Mouse (Mus musculus): ENCODE measurements around the gene Psme2. TPM values are rescaled to one million over a fixed set of nuclear protein-coding genes. Genes with fewer than 3 reads are reported as not detected.

The Psme2 gene
- polyA plus RNA-seq, 1 experiment from 2014 or later = 188 TPM

Other genes with a start within 250 kb of the Psme2 start
- gene Dhrs4, start 112.4 kb downstream of the Psme2 start, polyA plus RNA-seq (2014; fragmentation: Nextera tagmentation; extraction: Ambion mirVana) = 33.2 and 36.5 TPM in 2 replicates
- 9.4 and 9.5 TPM in 2 replicates for gene Carmil3, start 100.5 kb downstream of the Psme2 start, polyA plus RNA-seq (2014; fragmentation: Nextera tagmentation; extraction: Ambion mirVana)
- gene Cpne6, start 80.7 kb downstream of the Psme2 start, polyA plus RNA-seq (2014; fragmentation: Nextera tagmentation; extraction: Ambion mirVana) = 0.99 and 1.7 TPM in 2 replicates
- not detected in 2 replicates for gene Nrl, start 66.1 kb downstream of the Psme2 start, polyA plus RNA-seq (2014; fragmentation: Nextera tagmentation; extraction: Ambion mirVana)
- gene Pck2, start 50.8 kb downstream of the Psme2 start, polyA plus RNA-seq (2014; fragmentation: Nextera tagmentation; extraction: Ambion mirVana) = 14.5 and 14.7 TPM in 2 replicates
- gene Dcaf11, start 31.1 kb downstream of the Psme2 start, polyA plus RNA-seq (2014; fragmentation: Nextera tagmentation; extraction: Ambion mirVana) = 84.4 and 85.1 TPM in 2 replicates
- gene A730061H03Rik, start 30.7 kb downstream of the Psme2 start, polyA plus RNA-seq (2014; fragmentation: Nextera tagmentation; extraction: Ambion mirVana) = 0.80 TPM in 1 of 2 replicates, not detected in the other
- gene Fitm1, start 15.5 kb downstream of the Psme2 start, polyA plus RNA-seq (2014; fragmentation: Nextera tagmentation; extraction: Ambion mirVana) = 4.7 and 6.8 TPM in 2 replicates
- gene Psme1, start 13.0 kb downstream of the Psme2 start, polyA plus RNA-seq (2014; fragmentation: Nextera tagmentation; extraction: Ambion mirVana) = 112 and 123 TPM in 2 replicates
- 6.0 and 7.6 TPM in 2 replicates for gene Emc9, start 5.8 kb downstream of the Psme2 start, polyA plus RNA-seq (2014; fragmentation: Nextera tagmentation; extraction: Ambion mirVana)
- 10.2 and 13.0 TPM in 2 replicates for gene Rnf31, start 595 bp upstream of the Psme2 start, polyA plus RNA-seq (2014; fragmentation: Nextera tagmentation; extraction: Ambion mirVana)
- 5.7 and 5.9 TPM in 2 replicates for gene Irf9, start 12.5 kb upstream of the Psme2 start, polyA plus RNA-seq (2014; fragmentation: Nextera tagmentation; extraction: Ambion mirVana)
- 12.0 and 12.4 TPM in 2 replicates for gene Rec8, start 26.9 kb upstream of the Psme2 start, polyA plus RNA-seq (2014; fragmentation: Nextera tagmentation; extraction: Ambion mirVana)
- gene Ipo4, start 44.8 kb upstream of the Psme2 start, polyA plus RNA-seq (2014; fragmentation: Nextera tagmentation; extraction: Ambion mirVana) = 99.2 and 104 TPM in 2 replicates
- 1.0 and 1.6 TPM in 2 replicates for gene Gm49378, start 46.8 kb upstream of the Psme2 start, polyA plus RNA-seq (2014; fragmentation: Nextera tagmentation; extraction: Ambion mirVana)
- 64.2 and 65.8 TPM in 2 replicates for gene Tm9sf1, start 52.7 kb upstream of the Psme2 start, polyA plus RNA-seq (2014; fragmentation: Nextera tagmentation; extraction: Ambion mirVana)
- gene Tssk4, start 59.1 kb upstream of the Psme2 start, polyA plus RNA-seq (2014; fragmentation: Nextera tagmentation; extraction: Ambion mirVana) = 0.89 and 0.93 TPM in 2 replicates
- 65.5 and 65.7 TPM in 2 replicates for gene Mdp1, start 69.4 kb upstream of the Psme2 start, polyA plus RNA-seq (2014; fragmentation: Nextera tagmentation; extraction: Ambion mirVana)
- gene Gmpr2, start 80.8 kb upstream of the Psme2 start, polyA plus RNA-seq (2014; fragmentation: Nextera tagmentation; extraction: Ambion mirVana) = 53.1 and 66.7 TPM in 2 replicates
- gene Nedd8, start 81.0 kb upstream of the Psme2 start, polyA plus RNA-seq (2014; fragmentation: Nextera tagmentation; extraction: Ambion mirVana) = 573 and 583 TPM in 2 replicates
- 50.7 and 61.2 TPM in 2 replicates for gene Tinf2, start 90.7 kb upstream of the Psme2 start, polyA plus RNA-seq (2014; fragmentation: Nextera tagmentation; extraction: Ambion mirVana)
- 0.37 and 0.57 TPM in 2 replicates for gene Tgm1, start 122.8 kb upstream of the Psme2 start, polyA plus RNA-seq (2014; fragmentation: Nextera tagmentation; extraction: Ambion mirVana)
- 26.5 and 29.3 TPM in 2 replicates for gene Rabggta, start 131.2 kb upstream of the Psme2 start, polyA plus RNA-seq (2014; fragmentation: Nextera tagmentation; extraction: Ambion mirVana)
- 68.6 and 76.8 TPM in 2 replicates for gene Dhrs1, start 154.6 kb upstream of the Psme2 start, polyA plus RNA-seq (2014; fragmentation: Nextera tagmentation; extraction: Ambion mirVana)
- gene Nop9, start 154.6 kb upstream of the Psme2 start, polyA plus RNA-seq (2014; fragmentation: Nextera tagmentation; extraction: Ambion mirVana) = 51.9 and 53.8 TPM in 2 replicates
- gene Cideb, start 167.3 kb upstream of the Psme2 start, polyA plus RNA-seq (2014; fragmentation: Nextera tagmentation; extraction: Ambion mirVana) = 0.32 TPM in 1 of 2 replicates, not detected in the other
- gene Ltb4r2, start 170.3 kb upstream of the Psme2 start, polyA plus RNA-seq (2014; fragmentation: Nextera tagmentation; extraction: Ambion mirVana) = 0.20 and 0.52 TPM in 2 replicates
- gene Ltb4r1, start 174.8 kb upstream of the Psme2 start, polyA plus RNA-seq (2014; fragmentation: Nextera tagmentation; extraction: Ambion mirVana) = 0.18 and 0.27 TPM in 2 replicates
- gene Adcy4, start 193.0 kb upstream of the Psme2 start, polyA plus RNA-seq (2014; fragmentation: Nextera tagmentation; extraction: Ambion mirVana) = 8.9 and 9.0 TPM in 2 replicates
- gene Ripk3, start 197.8 kb upstream of the Psme2 start, polyA plus RNA-seq (2014; fragmentation: Nextera tagmentation; extraction: Ambion mirVana) = 14.2 and 16.6 TPM in 2 replicates
- gene Nfatc4, start 232.0 kb upstream of the Psme2 start, polyA plus RNA-seq (2014; fragmentation: Nextera tagmentation; extraction: Ambion mirVana) = 25.9 and 33.7 TPM in 2 replicates